12 mouse cellular contexts compared by ENCODE assay signal in the genomic region with DNA sequence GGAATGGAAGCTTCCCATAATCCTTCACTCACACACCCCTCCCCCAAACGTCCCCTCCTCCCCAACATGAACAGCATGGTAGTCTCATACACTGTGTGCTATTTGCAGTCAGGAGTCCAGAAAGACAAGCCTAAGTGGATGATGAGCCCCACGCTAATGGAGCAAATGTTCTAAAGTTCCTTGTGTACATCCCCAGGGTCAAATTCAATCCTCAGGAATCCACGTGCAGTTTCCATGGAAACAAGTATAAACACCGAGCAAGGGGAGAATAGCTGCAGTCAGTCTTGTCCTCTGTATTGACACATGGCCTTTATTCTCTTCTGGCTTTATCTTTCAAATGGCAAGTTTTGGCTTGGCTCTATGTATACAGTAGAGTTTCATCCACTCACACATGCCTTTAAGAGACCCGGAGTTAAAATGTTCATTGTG.
DNase-seq lines count a peak whose midpoint lies in the region; ATAC-seq and TF ChIP-seq lines count a peak whose summit lies in the region.
"Had no signal": no experiment of that assay in that cellular context is flagged by ENCODE, and none has a peak within 500 bp of the region (broad histone marks: within the 10 kb centered on the region; RNA-seq: fewer than 3 reads in every experiment).

No protein-coding gene starts in this region.

- no peaks in the 10 kb centered on the region for H3K36me3 ChIP-seq in forebrain, embryonic 11.5 days (ENCODE audit: control insufficient read depth, insufficient read depth, low read length)
- H3K36me3 ChIP-seq in limb, embryonic 14.5 days (ENCODE audit: control insufficient read depth, insufficient read depth, low read length): no peaks in the 10 kb centered on the region
- H3K36me3 ChIP-seq in stomach, embryonic 15.5 days: no peaks in the 10 kb centered on the region
- H3K36me3 ChIP-seq: G1E had no signal

- H3K27ac ChIP-seq in forebrain, embryonic 11.5 days (ENCODE audit: low read depth, low read length): no peak overlapping the region
- H3K27ac ChIP-seq in limb, embryonic 14.5 days (replicated peaks; ENCODE audit: low read depth, low read length): no peak overlapping the region
- peak overlapping the region; percentile 22 for H3K27ac ChIP-seq in stomach, embryonic 15.5 days
- H3K27ac ChIP-seq: liver, embryonic 14.5 days had no signal

- peak overlapping the region; percentile 14; the same call in 1 of the 2 replicates for H3K4me3 ChIP-seq in forebrain, embryonic 11.5 days (ENCODE audit: low read depth, low read length)
- no peak overlapping the region for H3K4me3 ChIP-seq in limb, embryonic 14.5 days (replicated peaks; ENCODE audit: low read length)
- H3K4me3 ChIP-seq in stomach, embryonic 15.5 days (replicated peaks): no peak overlapping the region

- H3K4me2 ChIP-seq in forebrain, embryonic 11.5 days (ENCODE audit: low read depth, low read length, severe bottlenecking): peak overlapping the region; percentile 31; the same call in 1 of the 2 replicates
- no peak overlapping the region for H3K4me2 ChIP-seq in limb, embryonic 14.5 days (replicated peaks; ENCODE audit: low read depth, low read length, severe bottlenecking)
- H3K4me2 ChIP-seq in stomach, embryonic 15.5 days: peak overlapping the region; percentile 16; the same call in 1 of the 2 replicates

- H3K9me3 ChIP-seq in forebrain, embryonic 11.5 days (ENCODE audit: control insufficient read depth, low read length): no peaks in the 10 kb centered on the region
- H3K9me3 ChIP-seq in limb, embryonic 14.5 days (ENCODE audit: control insufficient read depth, low read length): no peaks in the 10 kb centered on the region
- H3K9me3 ChIP-seq in stomach, embryonic 15.5 days: no peaks in the 10 kb centered on the region
- H3K9me3 ChIP-seq: G1E had no signal

- no peak overlapping the region for H3K9ac ChIP-seq in forebrain, embryonic 11.5 days (ENCODE audit: low read length)
- H3K9ac ChIP-seq in limb, embryonic 14.5 days (ENCODE audit: low read depth, low read length, severe bottlenecking): no peak overlapping the region
- no peak overlapping the region for H3K9ac ChIP-seq in stomach, embryonic 15.5 days
- H3K9ac ChIP-seq: liver, embryonic 14.5 days had no signal

- no peaks in the 10 kb centered on the region for H3K27me3 ChIP-seq in forebrain, embryonic 11.5 days (ENCODE audit: control insufficient read depth, insufficient read depth, low read length)
- no peaks in the 10 kb centered on the region for H3K27me3 ChIP-seq in limb, embryonic 14.5 days (ENCODE audit: control insufficient read depth, insufficient read depth, low read length)
- no peaks in the 10 kb centered on the region for H3K27me3 ChIP-seq in stomach, embryonic 15.5 days (replicated peaks)

- peak; percentile 26 for DNase-seq in right cerebral cortex, postnatal 10 days (ENCODE audit: low spot score in 2 of 2)
- no peak for DNase-seq in right cerebral cortex, postnatal 25 days
- DNase-seq in forebrain, embryonic 11.5 days (ENCODE audit: low spot score): peak; percentile 68
- no peak for DNase-seq in limb, embryonic 14.5 days (ENCODE audit: low spot score)
- no peak for DNase-seq in thymus, postnatal 0 days (ENCODE audit: low spot score)
- DNase-seq in spleen, adult 18-20 months: no peak
- no peak for DNase-seq in thymus, adult 18-20 months
- DNase-seq: kidney, postnatal 25 days; thymus, postnatal 14 days had no signal

- peak; percentile 87 for ATAC-seq in forebrain, embryonic 11.5 days (replicated peaks; ENCODE audit: low FRiP score)
- peak; percentile 76 for ATAC-seq in limb, embryonic 14.5 days (ENCODE audit: low FRiP score, low read depth)
- ATAC-seq in stomach, embryonic 15.5 days (ENCODE audit: insufficient read depth, low FRiP score, low read depth): peak; percentile 53; the same call in 1 of the 2 replicates

- TF ChIP-seq POLR2A in limb, embryonic 14.5 days (IDR thresholded peaks at IDR 0.05; ENCODE audit: borderline replicate concordance, extremely low read depth, insufficient read depth, insufficient read length): no peak

- WGBS in forebrain, embryonic 11.5 days: 11% methylated on average over 5 of the region's 5 CpGs
- WGBS in limb, embryonic 14.5 days: 33% methylated on average over 5 of the region's 5 CpGs
- 14% methylated on average over 5 of the region's 5 CpGs for WGBS in stomach, embryonic 15.5 days

- H3K4me1 ChIP-seq in forebrain, embryonic 11.5 days (replicated peaks; ENCODE audit: control insufficient read depth, insufficient read depth, low read length): no peaks in the 10 kb centered on the region; the same call in 1 of the 2 replicates
- peaks cover 25% of the 10 kb centered on the region for H3K4me1 ChIP-seq in limb, embryonic 14.5 days (ENCODE audit: control insufficient read depth, insufficient read depth, low read length)
- H3K4me1 ChIP-seq in stomach, embryonic 15.5 days: peaks cover 9% of the 10 kb centered on the region

Comparison
In these comparisons a context has a peak if more than half of its experiments do, and no peak if none do; other contexts are left out.
1. DNase-seq: peak in right cerebral cortex, postnatal 10 days (2 of 2) and forebrain, embryonic 11.5 days (single experiment); none in right cerebral cortex, postnatal 25 days (single experiment), limb, embryonic 14.5 days (single experiment), thymus, postnatal 0 days (single experiment), spleen, adult 18-20 months (0 of 2) and thymus, adult 18-20 months (0 of 2).
2. Peak in every context shown above with its lines, with median percentiles within 50 percentile points of each other: ATAC-seq.